Mouse (Mus musculus) small intestine, adult 2 months (tissue): ENCODE data around the gene Ccl28.

ENCODE experiments used
- CTCF ChIP-seq: fragments of 200-500 bp; IDR thresholded peaks from 2 replicates; pipeline ENCODE4 v1.5.1; 2012; ENCODE audit warnings: low read depth, mild to moderate bottlenecking, control low read depth, inconsistent platforms, low read length, moderate library complexity, mixed read lengths; ENCODE audit not compliant: insufficient replicate concordance, insufficient read length; ENCODE audit errors: extremely low read depth
- POLR2A ChIP-seq: fragments of 200-500 bp; IDR thresholded peaks from 2 replicates; pipeline ENCODE4 v1.6.1; 2012; ENCODE audit warnings: low read depth, mild to moderate bottlenecking, control low read depth, inconsistent platforms, low read length, moderate library complexity

- no peak for TF ChIP-seq CTCF
- no peak for TF ChIP-seq POLR2A
These were observed 21.1 kb downstream of the Ccl28 start for GRCm38 (mm10) chr13:119644769-119645168.
